Mouse (Mus musculus): ENCODE results near the gene Lck.

DNA sequence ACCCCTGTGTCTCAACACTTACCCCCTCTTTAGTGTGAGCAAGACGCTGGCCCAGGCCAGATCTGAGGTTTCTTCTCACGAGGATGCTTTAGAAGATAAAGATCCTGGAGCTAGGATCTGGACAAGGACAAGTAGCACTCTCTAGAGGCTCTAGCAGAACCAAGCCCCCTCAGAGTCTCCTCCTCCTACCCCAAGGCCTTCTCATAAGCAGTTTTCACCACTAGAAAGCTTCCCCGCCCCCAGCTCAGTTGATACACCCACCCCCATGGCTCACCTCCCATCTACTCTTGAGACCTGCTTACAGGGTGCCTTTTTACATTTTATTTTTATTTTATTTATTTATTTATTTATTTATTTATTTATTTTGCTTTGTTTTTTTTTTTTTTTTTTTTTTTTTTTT is 63.8 kb downstream of the Lck start:
- TF ChIP-seq CTCF (IDR thresholded peaks at IDR 0.05) = no peak
- TF ChIP-seq EP300 (IDR thresholded peaks at IDR 0.05) = no peak

Measured in lung, postnatal 0 days (tissue).